Mouse (Mus musculus) forebrain, embryonic 14.5 days (tissue): Measurements from ENCODE around the gene Rapgef4. TPM values are rescaled to one million over a fixed set of nuclear protein-coding genes. Genes with fewer than 3 reads are reported as not detected.

ENCODE experiments used
- ATAC-seq: fragments of 200-750 bp; cut with Nextera tagmentation; 2 replicates; pipeline ENCODE4 v1.8.0; 2017; ENCODE audit warnings: mild to moderate bottlenecking, moderate library complexity
- DNase-seq: peaks from one replicate; pipeline ENCODE4 v3.0.0-alpha.2; 2015; ENCODE audit warnings: low spot score
- H3K27ac ChIP-seq: fragments of 300-500 bp; sonication (generic); 2 replicates; pipeline ENCODE4 v1.5.1; 2014; ENCODE audit warnings: low read depth, mild to moderate bottlenecking, control low read depth, low read length, moderate library complexity
- H3K27me3 ChIP-seq: fragments of 300-500 bp; sonication (generic); replicated peaks from 2 replicates; pipeline ENCODE4 v1.6.1; 2014; ENCODE audit warnings: low read length, control low read depth, mixed read lengths; ENCODE audit not compliant: control insufficient read depth, insufficient read depth
- H3K36me3 ChIP-seq: fragments of 300-500 bp; sonication (generic); 2 replicates; pipeline ENCODE4 v1.6.1; 2014; ENCODE audit warnings: low read length, control low read depth; ENCODE audit not compliant: control insufficient read depth, insufficient read depth
- H3K4me1 ChIP-seq: fragments of 300-500 bp; sonication (generic); 2 replicates; pipeline ENCODE4 v1.6.1; 2014; ENCODE audit warnings: antibody characterized with exemption, low read length, control low read depth; ENCODE audit not compliant: control insufficient read depth, insufficient read depth
- H3K4me2 ChIP-seq: fragments of 300-500 bp; sonication (generic); 2 replicates; pipeline ENCODE4 v1.6.1; 2014; ENCODE audit warnings: mild to moderate bottlenecking, control low read depth, low read length
- H3K4me3 ChIP-seq: fragments of 300-500 bp; sonication (generic); 2 replicates; pipeline ENCODE4 v1.5.1; 2014; ENCODE audit warnings: low read depth, low read length, control low read depth
- H3K9ac ChIP-seq: fragments of 300-500 bp; sonication (generic); 2 replicates; pipeline ENCODE4 v1.6.1; 2014; ENCODE audit warnings: mild to moderate bottlenecking, low read length, control low read depth, moderate library complexity
- H3K9me3 ChIP-seq: fragments of 300-500 bp; sonication (generic); replicated peaks from 2 replicates; pipeline ENCODE4 v1.6.1; 2016; ENCODE audit warnings: low read length, control low read depth, mixed read lengths; ENCODE audit not compliant: control insufficient read depth
- WGBS: fragments of 180-500 bp; shearing (Covaris S2); extraction: QIAGEN DNeasy Blood & Tissue Kit; methylation state at CpG from one replicate; pipeline ENCODE4 v1.1.7; 2014; 5-methylcytosine and 5-hydroxymethylcytosine counted together
- polyA plus RNA-seq: library from polyadenylated mRNA; unstranded; fragments of >200 nt; fragmentation: Nextera tagmentation; extraction: Ambion mirVana; gene quantifications from 2 replicates; pipeline ENCODE4 v1.2.1, GENCODE M21; 2014

Gene Rapgef4
- polyA plus RNA-seq, 1 experiment from 2014 or later = 6.2 TPM

GRCm38 (mm10) chr2:72016013-72016412 is 35.0 kb downstream of the Rapgef4 start:
- ATAC-seq (no peak), DNase-seq (no peak)
- H3K9ac ChIP-seq = no peak overlapping the region
- no peak overlapping the region for H3K4me3 ChIP-seq
- no peaks in the 10 kb centered on the region for H3K4me1 ChIP-seq
- no peaks in the 10 kb centered on the region for H3K27me3 ChIP-seq
- no peaks in the 10 kb centered on the region for H3K36me3 ChIP-seq
- no peak overlapping the region for H3K4me2 ChIP-seq
- WGBS = 25% methylated on average over 5 of the region's 5 CpGs
- H3K27ac ChIP-seq = no peak overlapping the region
- no peaks in the 10 kb centered on the region for H3K9me3 ChIP-seq

- DNase-seq (no peak), ATAC-seq (no peak)
- H3K27ac ChIP-seq = no peak overlapping the region
- no peaks in the 10 kb centered on the region for H3K4me1 ChIP-seq
- H3K9me3 ChIP-seq = no peaks in the 10 kb centered on the region
- no peak overlapping the region for H3K4me3 ChIP-seq
- no peak overlapping the region for H3K4me2 ChIP-seq
- H3K36me3 ChIP-seq = no peaks in the 10 kb centered on the region
- 81% methylated on average over 2 of the region's 2 CpGs for WGBS
- H3K9ac ChIP-seq = no peak overlapping the region
- no peaks in the 10 kb centered on the region for H3K27me3 ChIP-seq
These were observed 36.1 kb downstream of the Rapgef4 start for GRCm38 (mm10) chr2:72017168-72017567.

- Histone ChIP-seq H3K4me3 (no peak overlapping the region), H3K36me3 (no peaks in the 10 kb centered on the region), H3K9ac (no peak overlapping the region), H3K4me2 (no peak overlapping the region), H3K27me3 (no peaks in the 10 kb centered on the region), H3K4me1 (no peaks in the 10 kb centered on the region), H3K9me3 (no peaks in the 10 kb centered on the region), H3K27ac (no peak overlapping the region)
- DNase-seq (no peak), ATAC-seq (no peak)
- 71% methylated on average over 1 of the region's 1 CpGs for WGBS
These were observed 37.7 kb downstream of the Rapgef4 start for GRCm38 (mm10) chr2:72018736-72019135.

- Histone ChIP-seq H3K4me1 (no peaks in the 10 kb centered on the region), H3K27ac (no peak overlapping the region), H3K4me2 (no peak overlapping the region), H3K27me3 (no peaks in the 10 kb centered on the region), H3K9me3 (no peaks in the 10 kb centered on the region), H3K9ac (no peak overlapping the region), H3K4me3 (no peak overlapping the region), H3K36me3 (no peaks in the 10 kb centered on the region)
- WGBS = 96% methylated on average over 15 of the region's 15 CpGs
- DNase-seq (no peak), ATAC-seq (no peak)
These were observed 39.7 kb downstream of the Rapgef4 start for GRCm38 (mm10) chr2:72020755-72021154.

GRCm38 (mm10) chr2:72021440-72021839 is 40.4 kb downstream of the Rapgef4 start:
- Histone ChIP-seq H3K27me3 (no peaks in the 10 kb centered on the region), H3K4me1 (no peaks in the 10 kb centered on the region), H3K27ac (no peak overlapping the region), H3K36me3 (no peaks in the 10 kb centered on the region), H3K9ac (no peak overlapping the region), H3K4me2 (no peak overlapping the region), H3K4me3 (no peak overlapping the region), H3K9me3 (no peaks in the 10 kb centered on the region)
- ATAC-seq (no peak), DNase-seq (no peak)
- 68% methylated on average over 5 of the region's 5 CpGs for WGBS

- DNase-seq = peak; percentile 79
- no peak overlapping the region for H3K4me3 ChIP-seq
- ATAC-seq = peak; percentile 34; the same call in 1 of the 2 replicates
- H3K4me1 ChIP-seq = no peaks in the 10 kb centered on the region
- no peaks in the 10 kb centered on the region for H3K36me3 ChIP-seq
- 31% methylated on average over 3 of the region's 3 CpGs for WGBS
- H3K27me3 ChIP-seq = no peaks in the 10 kb centered on the region
- H3K4me2 ChIP-seq = no peak overlapping the region
- no peaks in the 10 kb centered on the region for H3K9me3 ChIP-seq
- no peak overlapping the region for H3K9ac ChIP-seq
- no peak overlapping the region for H3K27ac ChIP-seq
These were observed 40.8 kb downstream of the Rapgef4 start for GRCm38 (mm10) chr2:72021845-72022244.

GRCm38 (mm10) chr2:72023791-72024190 is 42.8 kb downstream of the Rapgef4 start:
- no peak overlapping the region for H3K27ac ChIP-seq
- H3K4me2 ChIP-seq = no peak overlapping the region
- ATAC-seq = no peak
- H3K27me3 ChIP-seq = no peaks in the 10 kb centered on the region
- no peaks in the 10 kb centered on the region for H3K4me1 ChIP-seq
- DNase-seq = no peak
- WGBS = 95% methylated on average over 5 of the region's 5 CpGs
- H3K9me3 ChIP-seq = no peaks in the 10 kb centered on the region
- H3K36me3 ChIP-seq = no peaks in the 10 kb centered on the region
- H3K4me3 ChIP-seq = no peak overlapping the region
- H3K9ac ChIP-seq = no peak overlapping the region

- Histone ChIP-seq H3K4me3 (no peak overlapping the region), H3K9ac (no peak overlapping the region), H3K4me1 (no peaks in the 10 kb centered on the region), H3K27me3 (no peaks in the 10 kb centered on the region), H3K9me3 (no peaks in the 10 kb centered on the region), H3K36me3 (no peaks in the 10 kb centered on the region), H3K4me2 (no peak overlapping the region), H3K27ac (no peak overlapping the region)
- no peak for ATAC-seq
- DNase-seq = no peak
- WGBS = 96% methylated on average over 5 of the region's 5 CpGs
These were observed 44.6 kb downstream of the Rapgef4 start for GRCm38 (mm10) chr2:72025660-72026059.

- no peak overlapping the region for H3K27ac ChIP-seq
- no peaks in the 10 kb centered on the region for H3K4me1 ChIP-seq
- H3K27me3 ChIP-seq = no peaks in the 10 kb centered on the region
- no peak for ATAC-seq
- H3K36me3 ChIP-seq = no peaks in the 10 kb centered on the region
- H3K9ac ChIP-seq = no peak overlapping the region
- H3K4me3 ChIP-seq = no peak overlapping the region
- 93% methylated on average over 1 of the region's 1 CpGs for WGBS
- H3K4me2 ChIP-seq = no peak overlapping the region
- H3K9me3 ChIP-seq = no peaks in the 10 kb centered on the region
- no peak for DNase-seq
These were observed 45.5 kb downstream of the Rapgef4 start for GRCm38 (mm10) chr2:72026506-72026905.
